Mouse (Mus musculus) olfactory bulb, adult 2 months (tissue): ENCODE data around the gene Abcb1a. TPM values are rescaled to one million over a fixed set of nuclear protein-coding genes. Genes with fewer than 3 reads are reported as not detected.

Experiments
- H3K27ac ChIP-seq: fragments of 200-500 bp; 2 replicates; pipeline ENCODE4 v1.5.1; 2012; ENCODE audit warnings: low read depth, low read length; ENCODE audit not compliant: insufficient read depth
- H3K4me1 ChIP-seq: fragments of 200-500 bp; 2 replicates; pipeline ENCODE4 v1.6.1; 2012; ENCODE audit warnings: low read length; ENCODE audit not compliant: control insufficient read depth, insufficient read depth
- H3K4me3 ChIP-seq: fragments of 200-500 bp; 2 replicates; pipeline ENCODE4 v1.5.1; 2012; ENCODE audit warnings: mild to moderate bottlenecking, low read depth, low read length, moderate library complexity; ENCODE audit not compliant: insufficient read depth
- CTCF ChIP-seq: fragments of 200-500 bp; IDR thresholded peaks from 2 replicates; pipeline ENCODE4 v1.5.1; 2012; ENCODE audit warnings: low read depth, mild to moderate bottlenecking, low read length, moderate library complexity; ENCODE audit not compliant: insufficient read depth
- POLR2A ChIP-seq: fragments of 200-500 bp; IDR thresholded peaks from 2 replicates; pipeline ENCODE4 v1.6.1; 2012; ENCODE audit warnings: mild to moderate bottlenecking, low read depth, low read length, moderate library complexity; ENCODE audit not compliant: insufficient read depth
- WGBS: fragments of 180-500 bp; shearing (Covaris S2); methylation state at CpG from one replicate; pipeline ENCODE4 v1.1.7; 2018; 5-methylcytosine and 5-hydroxymethylcytosine counted together
- polyA plus RNA-seq: library from polyadenylated mRNA; stranded (reverse); fragments of >200 nt; gene quantifications from 2 replicates; pipeline ENCODE4 v1.2.4, GENCODE M21; 2012; ENCODE audit warnings: low replicate concordance; ENCODE audit not compliant: missing spikeins, insufficient read depth, insufficient read length

The Abcb1a gene
- polyA plus RNA-seq, 1 experiment: not detected

DNA sequence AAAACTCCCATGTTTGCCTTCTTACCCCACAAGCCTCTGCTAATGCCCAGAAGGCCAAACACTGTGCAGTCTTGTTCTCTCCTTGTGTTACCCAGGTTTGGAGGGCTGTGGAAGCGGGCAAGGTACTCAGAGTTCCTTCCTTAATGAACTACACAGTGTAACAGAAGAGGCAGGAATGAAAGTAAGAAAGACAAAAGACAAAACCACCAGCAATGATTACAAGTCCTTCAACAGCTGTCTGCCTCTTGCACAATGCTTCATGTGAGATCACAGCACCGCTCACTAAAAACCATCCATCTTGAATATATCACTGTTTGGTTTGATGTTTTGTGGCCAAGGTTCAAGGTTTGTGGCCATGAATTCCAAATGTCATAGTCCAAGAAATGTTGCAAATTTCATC, 118.4 kb downstream of the Abcb1a start:
- Histone ChIP-seq H3K4me1 (no peaks in the 10 kb centered on the region), H3K4me3 (no peak overlapping the region), H3K27ac (no peak overlapping the region)
- 83% methylated on average over 2 of the region's 2 CpGs for WGBS
- no peak for TF ChIP-seq POLR2A

DNA sequence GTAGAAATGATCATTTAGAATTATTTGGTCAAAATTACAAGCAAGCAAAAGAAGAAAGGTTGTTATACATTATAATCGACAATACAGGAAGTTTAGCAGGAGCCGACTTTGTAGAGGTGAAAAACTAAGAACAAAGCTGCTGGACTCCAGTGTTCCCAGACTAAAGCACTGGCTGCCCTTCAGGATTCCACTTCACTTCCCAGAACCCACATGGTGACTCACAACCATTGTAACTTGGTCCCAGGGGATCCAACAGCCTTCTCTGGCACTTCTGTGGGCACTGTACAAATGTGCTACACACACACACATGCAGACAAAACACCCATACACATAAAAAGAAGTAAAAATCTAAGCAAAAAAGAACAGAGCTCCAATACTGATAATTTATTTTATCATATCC, 118.9 kb downstream of the Abcb1a start:
- H3K4me1 ChIP-seq: no peaks in the 10 kb centered on the region
- H3K4me3 ChIP-seq: no peak overlapping the region
- whole genome bisulfite sequencing: 86% methylated on average over 2 of the region's 2 CpGs
- H3K27ac ChIP-seq: no peak overlapping the region
- no peak for TF ChIP-seq POLR2A
- TF ChIP-seq CTCF: no peak

DNA sequence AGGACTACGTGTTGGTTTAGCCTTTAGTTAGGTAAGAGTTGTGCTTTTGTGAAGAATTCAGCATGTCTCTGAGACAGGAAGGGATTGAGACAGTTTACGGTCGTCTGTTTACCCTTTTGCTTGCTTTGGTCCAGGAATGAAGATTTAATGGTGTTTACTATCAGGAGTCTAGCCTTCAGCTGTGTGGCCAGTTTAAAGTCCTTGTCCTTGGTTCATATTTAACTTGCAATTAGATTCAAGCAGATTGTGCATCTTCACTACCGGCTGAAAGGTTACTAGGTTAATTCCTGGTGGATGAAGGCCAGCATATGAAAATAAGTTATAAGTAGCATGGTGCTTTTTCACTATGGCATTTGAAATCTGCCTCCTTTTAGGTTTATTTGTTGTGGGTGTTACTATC, 132.4 kb downstream of the Abcb1a start:
- H3K27ac ChIP-seq: no peak overlapping the region
- H3K4me1 ChIP-seq: no peaks in the 10 kb centered on the region
- TF ChIP-seq POLR2A (no peak), CTCF (no peak)
- 88% methylated on average over 4 of the region's 4 CpGs for WGBS
- H3K4me3 ChIP-seq: no peak overlapping the region

Other genes starting within 250 kb of the Abcb1a start
- gene Dbf4, start 237.4 kb upstream of the Abcb1a start, polyA plus RNA-seq: not detected in 2 replicates
- gene Slc25a40, start 237.2 kb upstream of the Abcb1a start, polyA plus RNA-seq: not detected in 2 replicates
- not detected in 2 replicates for gene Rundc3b, start 37.1 kb upstream of the Abcb1a start, polyA plus RNA-seq
- not detected in 2 replicates for gene Abcb1b, start 138.1 kb downstream of the Abcb1a start, polyA plus RNA-seq
- not detected in 2 replicates for gene Abcb4, start 233.6 kb downstream of the Abcb1a start, polyA plus RNA-seq